Mouse (Mus musculus): ENCODE data around the gene Dek.

Gene Dek

GRCm38 (mm10) chr13:47062756-47063155 is 43.2 kb downstream of the Dek start:
- in situ Hi-C loops (cut with MboI, MseI) = no loop called here

GRCm38 (mm10) chr13:47056781-47057180 is 49.2 kb downstream of the Dek start:
- in situ Hi-C loops (cut with MboI, MseI) = no loop called here

- in situ Hi-C loops (cut with MboI, MseI) = no loop called here
These were observed 49.9 kb downstream of the Dek start for GRCm38 (mm10) chr13:47056126-47056525.

GRCm38 (mm10) chr13:47053971-47054370 is 52.0 kb downstream of the Dek start:
- in situ Hi-C loops (cut with MboI, MseI) = no loop called here

- in situ Hi-C loops (cut with MboI, MseI) = no loop called here
These were observed 56.0 kb downstream of the Dek start for GRCm38 (mm10) chr13:47050009-47050408.

GRCm38 (mm10) chr13:47047996-47048395 is 58.0 kb downstream of the Dek start:
- in situ Hi-C loops (cut with MboI, MseI) = loop anchor here in 1 of 2 experiments (25.0 kb wide), 1 partner anchor 1464 kb away; the partner anchor contains the start of genes A830005F24Rik and Zfp169

- in situ Hi-C loops (cut with MboI, MseI) = loop anchor here in 1 of 2 experiments (25.0 kb wide), 1 partner anchor 1468 kb away; the partner anchor contains the start of genes A830005F24Rik and Zfp169
These were observed 61.4 kb downstream of the Dek start, which contains the start of gene Tpmt for GRCm38 (mm10) chr13:47044617-47044947. Gene Tpmt (minus strand): TSS chr13:47044737.

- in situ Hi-C loops (cut with MboI, MseI) = loop anchor here in 1 of 2 experiments (25.0 kb wide), 1 partner anchor 1468 kb away; the partner anchor contains the start of genes A830005F24Rik and Zfp169
These were observed 62.0 kb downstream of the Dek start for GRCm38 (mm10) chr13:47043833-47044616.

GRCm38 (mm10) chr13:47043030-47043680 is 62.8 kb downstream of the Dek start, which contains the start of gene Kdm1b:
Gene Kdm1b (plus strand): TSS chr13:47043499.
- in situ Hi-C loops (cut with MboI, MseI) = loop anchor here in 1 of 2 experiments (25.0 kb wide), 1 partner anchor 1469 kb away; the partner anchor contains the start of genes A830005F24Rik and Zfp169

- in situ Hi-C loops (cut with MboI, MseI) = loop anchor here in 1 of 2 experiments (25.0 kb wide), 1 partner anchor 1470 kb away; the partner anchor contains the start of genes A830005F24Rik and Zfp169
These were observed 63.9 kb downstream of the Dek start for GRCm38 (mm10) chr13:47042024-47042633.

- in situ Hi-C loops (cut with MboI, MseI) = loop anchor here in 1 of 2 experiments (25.0 kb wide), 1 partner anchor 1472 kb away; the partner anchor contains the start of genes A830005F24Rik and Zfp169
These were observed 65.9 kb downstream of the Dek start for GRCm38 (mm10) chr13:47040061-47040460.

- in situ Hi-C loops (cut with MboI, MseI) = loop anchor here in 1 of 2 experiments (25.0 kb wide), 1 partner anchor 1474 kb away; the partner anchor contains the start of genes A830005F24Rik and Zfp169
These were observed 68.1 kb downstream of the Dek start for GRCm38 (mm10) chr13:47037946-47038345.
